Mouse (Mus musculus) heart, postnatal 25 days (tissue): Measurements from ENCODE around the gene Sec24c. TPM values are rescaled to one million over a fixed set of nuclear protein-coding genes. Genes with fewer than 3 reads are reported as not detected.

Experiments used
- DNase-seq: peaks from one replicate; pipeline ENCODE4 v3.0.0; 2022; ENCODE audit warnings: low spot score
- intact Hi-C: fragments of 180-260 bp; cut with DNase I; formaldehyde crosslinking; loops from one replicate; pipeline ENCODE4 v1.15.1; 2025
- total RNA-seq, 2 experiments: library from RNA; stranded (reverse); gene quantifications; 2 replicates each; pipeline ENCODE4 v1.2.3; 2021

Sec24c gene
- total RNA-seq, 2 experiments from 2014 or later = 96.8 to 107 TPM

DNA sequence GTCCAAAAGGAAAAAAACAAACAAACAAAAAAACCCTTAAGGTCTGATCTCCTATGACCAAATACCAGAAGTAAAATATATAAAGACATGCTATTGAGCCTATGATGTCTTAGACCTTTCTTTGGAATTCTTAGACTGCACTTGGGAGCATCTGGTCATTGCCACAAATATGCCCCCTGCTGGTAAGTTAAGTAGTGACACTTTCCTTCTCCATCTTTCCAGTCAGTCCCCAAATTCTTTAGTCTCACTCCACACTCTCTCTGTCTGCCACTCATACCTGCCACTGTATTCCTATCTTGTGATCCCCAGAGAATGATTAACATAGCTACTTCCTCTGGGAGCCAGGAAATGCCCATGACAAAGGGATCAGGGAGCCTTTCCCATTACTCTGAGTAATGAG, 15.8 kb upstream of the Sec24c start:
- DNase-seq = no peak

DNA sequence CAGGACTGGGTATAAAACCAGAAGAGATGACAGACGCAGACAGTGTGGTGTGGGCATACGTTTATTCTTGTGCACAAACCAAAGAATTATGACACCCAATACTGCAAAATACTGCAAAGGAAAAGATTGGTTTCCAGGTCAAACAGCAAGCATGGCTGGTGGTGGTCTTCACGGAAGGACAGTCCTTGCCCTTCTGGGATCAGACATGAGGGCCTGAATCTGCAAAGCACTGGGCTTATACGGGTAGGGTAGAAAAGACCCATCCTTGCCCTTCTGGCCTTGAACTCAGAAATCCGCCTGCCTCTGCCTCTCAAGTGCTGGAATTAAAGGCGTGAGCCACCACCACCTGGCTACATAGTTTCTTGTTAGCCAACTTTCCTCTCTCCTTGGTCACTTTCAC, 15.2 kb upstream of the Sec24c start:
- intact Hi-C loops = loop anchor here (1.0 kb wide), 1 partner anchor 83 kb away; no protein-coding TSS in a partner anchor
- no peak for DNase-seq

More for the DNA sequence above, 15.8 kb upstream of the Sec24c start:
- intact Hi-C loops = loop anchor here (1.0 kb wide), 1 partner anchor 82 kb away; no protein-coding TSS in a partner anchor

DNA sequence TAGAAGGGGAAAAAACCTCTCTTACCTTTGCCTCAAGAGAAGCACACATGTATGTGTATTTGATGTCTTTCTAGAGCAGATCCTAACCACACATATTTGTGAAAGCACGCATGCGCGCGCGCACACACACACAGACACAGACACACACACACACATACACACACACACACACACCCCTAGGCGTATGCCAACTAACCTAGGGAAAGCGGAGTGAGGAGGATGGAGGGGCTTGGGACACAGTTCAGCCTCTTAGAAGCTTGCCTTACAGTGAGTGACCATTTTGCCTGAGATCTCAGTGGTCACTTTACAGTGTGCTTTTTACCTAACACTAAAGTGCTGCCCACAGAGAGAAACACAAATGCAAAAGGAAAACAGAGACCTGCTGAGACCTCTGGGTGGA, 14.4 kb upstream of the Sec24c start:
- no peak for DNase-seq
- intact Hi-C loops = loop anchor here (2.0 to 10.0 kb wide), 3 partner anchors 19 to 265 kb away; partner anchors contain the start of genes Mrps16 and Usp54

DNA sequence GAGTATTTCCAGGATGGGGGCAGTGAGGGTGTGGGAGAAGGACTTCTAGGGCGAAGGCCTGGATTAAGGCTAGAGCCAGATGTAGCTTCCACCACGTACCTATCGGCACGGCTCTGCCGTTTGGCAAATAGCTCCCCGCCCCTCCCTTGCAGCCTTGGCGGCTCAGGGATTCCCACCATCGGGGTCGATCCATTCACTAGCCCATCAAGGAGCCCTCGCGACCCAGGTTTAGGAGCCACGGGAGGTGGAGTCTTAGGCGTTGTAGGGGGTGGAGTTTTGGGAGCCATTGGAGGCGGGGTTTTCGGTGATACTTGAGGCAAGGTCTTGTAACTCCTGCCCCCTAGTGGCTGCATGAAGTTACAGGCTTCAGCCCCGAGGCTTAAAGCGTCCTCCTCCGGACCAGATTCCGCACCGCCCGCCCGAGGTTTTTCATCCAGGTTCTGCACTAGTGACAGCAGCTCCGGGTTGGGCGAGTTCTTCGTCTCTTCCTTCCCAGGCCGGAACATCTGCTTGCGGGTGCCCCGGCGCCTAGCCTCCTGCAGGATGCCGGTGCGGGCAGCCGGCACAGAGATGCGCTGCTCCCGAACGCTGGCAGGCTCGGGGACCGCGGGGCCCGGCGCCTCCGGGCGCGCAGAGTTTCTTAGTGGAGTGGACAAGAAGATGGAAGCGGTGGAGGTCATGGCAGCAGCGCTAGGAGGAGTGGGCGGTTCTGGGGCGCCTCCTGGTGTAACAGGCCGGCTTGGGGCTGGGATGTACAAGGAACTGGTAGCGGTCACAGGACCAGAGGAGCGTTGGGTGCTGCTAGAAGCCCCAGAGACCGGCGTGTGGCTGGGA, 13.1 kb upstream of the Sec24c start:
- intact Hi-C loops = loop anchor here (2.0 to 10.0 kb wide), 3 partner anchors 20 to 266 kb away; partner anchors contain the start of genes Mrps16 and Usp54
- peak; percentile 89 for DNase-seq

DNA sequence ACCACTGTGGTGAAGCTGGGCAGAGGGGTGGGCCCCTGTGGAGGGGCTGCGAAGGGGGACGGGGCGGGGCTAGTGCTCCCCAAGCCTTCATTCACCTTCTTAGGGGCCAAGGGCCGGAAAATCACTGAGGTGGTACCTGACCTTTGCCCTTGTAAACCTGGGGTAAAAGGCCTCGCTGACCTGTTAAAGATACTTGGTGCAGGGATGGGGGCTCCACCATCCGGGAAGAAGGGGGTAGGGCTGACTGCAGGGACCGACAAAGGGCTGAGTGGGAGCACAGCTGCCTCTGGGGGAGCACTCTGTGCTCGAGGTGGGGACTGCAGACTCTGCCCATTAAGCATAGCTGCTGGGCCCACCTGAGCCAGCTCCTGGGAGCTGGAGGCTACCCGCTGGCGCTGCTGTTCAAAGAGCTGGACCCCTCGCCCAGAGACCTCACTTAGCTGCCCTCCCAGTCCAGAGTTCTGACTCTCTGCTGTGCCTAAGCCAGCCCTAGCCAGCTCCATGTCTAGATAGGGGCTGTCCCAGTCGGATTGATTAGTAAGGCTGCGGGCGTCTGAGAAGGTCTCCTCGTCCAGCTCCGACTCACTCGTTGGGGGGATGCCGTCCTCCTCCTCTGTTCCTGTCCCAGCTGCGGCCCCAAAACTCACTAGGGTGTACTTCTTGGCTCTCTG, 12.3 kb upstream of the Sec24c start:
- no peak for DNase-seq
- intact Hi-C loops = loop anchor here (2.0 to 10.0 kb wide), 3 partner anchors 21 to 267 kb away; partner anchors contain the start of genes Mrps16 and Usp54

DNA sequence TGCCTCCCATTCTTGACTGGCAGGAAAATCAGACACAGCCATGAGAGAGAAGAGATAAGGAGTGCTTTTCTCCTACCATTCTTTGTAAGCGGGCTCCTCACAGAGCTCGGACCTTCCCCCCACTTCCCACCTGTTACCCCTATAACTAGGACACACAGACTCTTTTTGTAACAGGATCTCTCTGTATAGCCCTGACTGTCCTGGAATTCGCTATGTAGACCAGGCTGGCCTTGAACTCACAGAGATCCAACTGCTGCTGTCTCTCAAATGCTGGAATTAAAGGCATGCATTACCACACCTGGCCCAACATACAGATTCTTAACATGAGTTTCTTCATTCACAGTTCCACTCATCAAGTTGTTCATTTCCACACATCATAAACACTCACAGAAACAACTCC, 11.4 kb upstream of the Sec24c start:
- intact Hi-C loops = loop anchor here (5.0 to 10.0 kb wide), 2 partner anchors 185 to 268 kb away; partner anchors contain the start of gene Mrps16
- no peak for DNase-seq

DNA sequence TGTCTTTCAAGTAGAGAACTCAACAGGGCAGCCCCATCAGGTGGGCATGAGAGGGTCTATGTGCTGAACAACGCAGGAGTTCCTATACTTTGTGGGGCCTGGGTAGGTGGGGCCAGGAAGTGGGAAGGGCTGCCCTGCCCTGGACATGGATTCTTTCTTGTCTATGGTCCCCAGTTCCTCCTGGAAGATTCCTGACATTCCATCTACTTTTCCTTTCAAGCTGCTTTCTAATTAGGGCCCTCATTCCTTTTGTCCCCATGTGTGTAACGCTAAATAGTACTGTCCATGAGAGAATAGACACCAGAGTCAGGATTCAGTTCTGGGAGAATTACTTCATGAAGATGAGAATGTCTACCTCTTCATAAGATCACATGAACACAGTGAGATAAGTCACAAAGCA, 10.5 kb upstream of the Sec24c start:
- no peak for DNase-seq
- intact Hi-C loops = loop anchor here (5.0 to 10.0 kb wide), 2 partner anchors 186 to 269 kb away; partner anchors contain the start of gene Mrps16

DNA sequence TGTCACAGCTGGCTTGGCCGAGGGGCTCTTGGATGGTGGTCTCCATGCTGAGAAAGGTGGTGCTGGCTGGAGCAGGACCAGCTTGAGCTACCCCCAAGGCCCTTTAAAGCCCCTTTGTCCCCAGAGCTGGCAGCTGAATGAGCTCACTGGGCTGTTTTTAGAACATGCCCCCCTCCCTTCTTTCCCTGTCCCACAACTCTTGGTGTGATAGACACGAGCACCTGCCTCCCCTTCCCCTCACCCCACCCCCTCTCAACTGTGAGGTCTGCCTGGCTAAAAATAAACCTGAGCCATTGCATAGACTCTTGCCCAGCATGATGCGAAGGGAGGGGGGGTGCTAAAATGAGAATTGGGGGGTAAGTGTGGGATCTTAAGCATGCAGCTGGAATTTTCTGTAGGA, 9.7 kb upstream of the Sec24c start:
- DNase-seq = no peak
- intact Hi-C loops = loop anchor here (5.0 to 10.0 kb wide), 2 partner anchors 187 to 270 kb away; partner anchors contain the start of gene Mrps16

DNA sequence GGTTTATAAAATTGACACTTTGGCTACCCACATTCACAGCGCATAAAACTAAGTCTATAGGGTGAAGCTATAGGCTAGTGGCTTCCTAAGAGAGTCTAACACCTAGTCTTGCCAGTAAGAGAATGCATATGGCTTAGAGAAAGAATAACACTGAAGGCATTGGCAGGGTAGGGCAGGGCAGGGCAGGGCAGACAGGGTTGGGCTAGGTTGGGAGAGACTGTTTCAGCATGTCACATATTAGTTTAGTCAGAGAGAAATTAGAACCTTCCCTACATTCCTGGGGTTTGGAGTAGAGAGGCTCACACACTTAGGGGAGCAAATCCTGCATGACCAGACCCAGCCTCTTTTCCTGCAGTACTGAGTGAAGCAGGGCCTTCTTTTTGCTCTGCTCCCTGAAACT, 6.6 kb upstream of the Sec24c start:
- intact Hi-C loops = loop anchor here (10.0 kb wide), 1 partner anchor 273 kb away; the partner anchor contains the start of gene Mrps16
- DNase-seq = no peak

DNA sequence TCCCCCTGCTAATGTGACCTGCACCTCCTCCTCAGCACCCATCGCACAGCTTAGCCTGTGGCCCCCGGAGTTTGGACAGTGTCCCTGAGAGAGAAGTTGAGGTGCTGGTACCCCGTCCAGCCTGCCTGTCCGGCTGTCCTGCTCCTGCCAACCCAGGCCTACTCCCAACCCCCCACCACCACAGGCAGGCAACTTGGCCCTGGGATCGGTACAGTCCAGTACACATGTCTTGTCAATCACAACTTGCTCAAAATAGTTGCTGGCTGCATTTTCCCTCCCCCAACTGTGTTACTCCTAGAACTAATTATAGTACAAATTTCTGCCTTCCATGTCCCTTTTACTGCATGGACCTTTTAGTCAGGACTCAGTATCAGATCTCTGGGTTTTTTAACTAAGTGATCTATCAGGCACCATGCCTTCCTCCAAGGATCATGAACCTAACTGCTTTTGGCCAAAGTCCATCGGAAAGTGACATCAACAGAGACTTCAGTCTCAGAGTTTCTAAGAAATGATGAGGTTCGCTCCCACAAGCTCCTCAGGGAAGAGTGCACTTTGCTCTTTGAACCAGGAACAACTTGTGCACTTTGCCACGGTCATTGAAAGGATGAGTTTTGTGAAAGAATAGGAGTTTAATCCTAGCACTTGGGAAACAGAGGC, 5.8 kb upstream of the Sec24c start, which contains the start of gene Synpo2l:
Gene Synpo2l (minus strand): TSS at position 201 of the 657 bp plus-strand sequence.
- intact Hi-C loops = loop anchor here (10.0 kb wide), 1 partner anchor 273 kb away; the partner anchor contains the start of gene Mrps16

DNA sequence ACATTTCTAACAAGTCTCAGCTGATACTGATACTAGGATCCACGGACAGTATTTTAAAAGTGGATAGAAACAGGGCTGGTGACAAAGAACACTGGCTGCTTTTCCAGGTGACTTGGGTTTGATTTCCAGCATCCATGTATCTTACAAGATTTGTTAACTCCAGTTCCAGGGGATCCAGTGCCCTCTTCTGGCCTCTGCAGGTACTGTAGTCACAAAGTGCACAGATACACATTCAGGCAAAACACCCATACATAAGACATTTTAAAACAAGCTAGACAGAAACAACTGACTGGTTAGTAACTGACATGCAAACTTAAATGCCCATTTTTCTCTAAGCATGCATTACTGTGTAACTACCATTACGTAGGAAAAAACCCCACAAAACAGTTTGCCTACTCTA, 1.1 kb upstream of the Sec24c start:
- intact Hi-C loops = no loop called here
- DNase-seq = no peak

More for the DNA sequence above, 5.8 kb upstream of the Sec24c start, which contains the start of gene Synpo2l:
- DNase-seq = peak; percentile 29

DNA sequence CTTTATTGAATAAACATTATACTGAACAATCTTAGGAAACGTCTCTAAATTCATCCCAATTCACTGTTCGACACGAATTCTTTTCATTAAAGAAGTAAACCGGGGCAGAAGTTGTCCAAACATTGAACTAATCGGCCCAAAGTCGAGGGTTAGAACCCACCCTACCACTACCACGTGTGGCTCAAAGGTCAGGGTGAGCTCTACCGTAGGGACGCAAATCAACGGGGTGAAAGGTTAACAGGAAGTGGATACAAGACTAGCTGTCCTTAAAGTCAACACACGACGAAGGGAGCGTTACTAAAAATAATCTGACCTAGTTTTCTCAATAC, 409 bp upstream of the Sec24c start:
- DNase-seq = no peak
- intact Hi-C loops = loop anchor here (2.0 kb wide), 1 partner anchor 19 kb away; no protein-coding TSS in a partner anchor

DNA sequence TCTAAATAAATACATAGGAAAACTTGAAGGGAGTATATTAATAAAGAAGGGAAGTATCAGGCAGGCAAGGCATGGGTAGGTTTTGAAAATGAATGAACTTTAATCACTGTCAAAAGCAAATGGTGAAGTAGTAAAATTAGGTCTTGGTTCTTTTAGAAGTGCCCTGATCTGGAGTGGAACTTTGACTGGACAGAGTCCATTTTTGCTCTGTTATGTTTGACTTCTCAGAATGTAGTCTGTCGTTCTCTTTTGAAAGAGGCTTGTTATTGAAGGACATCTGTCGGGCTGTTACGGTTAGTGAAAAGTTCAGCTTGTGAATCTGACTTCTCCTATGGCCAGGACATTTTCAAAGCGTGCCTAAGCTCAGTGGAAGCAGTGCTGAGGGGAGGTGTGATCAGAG, 3.8 kb downstream of the Sec24c start:
- DNase-seq = no peak
- intact Hi-C loops = no loop called here

DNA sequence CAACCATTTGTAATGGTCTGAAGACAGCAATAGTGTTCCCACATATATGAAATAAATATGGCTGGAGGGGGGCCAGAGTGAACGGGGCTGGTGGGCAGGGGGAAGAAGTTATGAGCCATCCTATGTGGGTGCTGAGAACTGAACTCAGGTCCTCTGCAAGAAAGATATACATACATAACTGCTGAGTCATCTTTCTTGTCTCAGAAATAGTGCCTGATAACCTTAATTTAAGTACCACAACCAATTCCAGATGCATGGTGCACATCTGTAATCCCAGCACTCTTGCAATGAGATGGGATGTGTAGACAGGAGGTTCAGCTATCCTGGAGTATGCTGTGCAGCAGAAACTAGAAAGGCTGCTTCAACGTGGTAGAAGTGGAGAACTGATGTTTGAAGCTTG, 7.6 kb downstream of the Sec24c start:
- no peak for DNase-seq
- intact Hi-C loops = no loop called here

DNA sequence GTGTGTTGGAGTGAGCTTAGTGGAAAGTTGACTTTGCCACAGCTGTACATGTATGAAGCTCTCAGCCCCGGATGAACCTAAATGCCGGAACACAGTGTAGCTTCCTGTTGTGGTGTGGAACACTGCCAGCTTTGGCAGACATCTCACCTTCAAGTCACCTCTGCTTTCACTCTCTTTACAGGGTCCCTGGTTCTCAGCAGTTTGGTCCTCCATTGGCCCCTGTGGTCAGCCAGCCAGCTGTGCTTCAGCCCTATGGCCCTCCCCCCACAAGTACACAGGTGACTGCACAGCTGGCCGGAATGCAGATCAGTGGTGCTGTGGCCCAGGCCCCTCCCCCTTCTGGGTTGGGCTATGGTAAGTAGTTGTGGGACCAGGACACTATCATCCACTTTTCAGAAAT, 8.4 kb downstream of the Sec24c start:
- intact Hi-C loops = no loop called here
- DNase-seq = no peak

DNA sequence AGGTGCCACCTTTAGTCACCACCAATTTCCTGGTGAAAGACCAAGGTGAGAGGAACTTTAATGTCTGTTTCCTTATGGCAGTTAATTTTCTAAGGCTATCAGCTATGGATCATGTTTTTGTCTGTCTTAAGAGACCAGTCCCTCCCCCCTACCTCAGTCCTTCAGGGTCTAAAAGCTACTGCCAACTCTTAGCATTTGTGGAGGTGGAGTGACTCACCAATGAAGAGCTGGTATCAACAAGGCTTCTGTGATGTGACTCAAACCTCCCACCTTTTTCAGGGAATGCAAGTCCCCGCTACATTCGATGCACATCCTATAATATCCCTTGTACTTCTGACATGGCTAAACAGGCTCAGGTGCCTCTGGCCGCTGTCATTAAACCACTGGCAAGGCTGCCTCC, 12.5 kb downstream of the Sec24c start:
- no peak for DNase-seq
- intact Hi-C loops = no loop called here

DNA sequence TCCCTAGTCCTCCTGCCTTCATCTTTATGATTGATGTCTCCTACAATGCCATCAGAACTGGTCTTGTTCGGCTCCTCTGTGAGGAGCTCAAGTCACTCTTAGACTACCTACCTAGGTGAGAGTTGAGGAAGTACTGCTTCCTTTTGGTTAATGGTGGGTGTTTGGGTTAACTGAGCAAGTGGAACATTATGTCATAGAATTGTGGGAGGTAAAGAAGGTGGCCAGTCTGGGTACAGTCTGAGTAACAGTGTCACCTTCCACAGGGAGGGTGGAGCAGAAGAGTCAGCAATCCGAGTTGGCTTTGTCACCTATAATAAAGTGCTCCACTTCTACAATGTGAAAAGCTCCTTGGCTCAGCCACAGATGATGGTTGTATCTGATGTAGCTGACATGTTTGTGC, 14.9 kb downstream of the Sec24c start:
- no peak for DNase-seq
- intact Hi-C loops = no loop called here

DNA sequence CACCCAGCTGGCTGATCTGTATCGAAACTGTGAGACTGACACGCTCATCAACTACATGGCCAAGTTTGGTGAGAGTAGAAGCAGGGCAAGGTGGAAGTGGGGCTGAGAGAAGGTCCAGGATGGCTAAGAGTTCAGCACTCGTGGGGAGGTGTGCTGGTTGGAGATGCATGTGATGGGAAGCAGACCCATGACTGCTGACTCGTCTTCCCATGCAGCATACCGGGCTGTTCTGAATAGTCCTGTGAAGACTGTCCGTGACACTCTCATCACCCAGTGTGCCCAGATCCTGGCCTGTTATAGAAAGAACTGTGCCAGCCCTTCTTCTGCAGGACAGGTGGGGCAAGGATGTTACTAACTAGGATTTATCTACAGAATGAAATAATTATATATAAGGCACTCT, 17.7 kb downstream of the Sec24c start:
- DNase-seq = no peak
- intact Hi-C loops = loop anchor here (2.0 kb wide), 1 partner anchor 17 kb away; the partner anchor contains the start of gene Sec24c

DNA sequence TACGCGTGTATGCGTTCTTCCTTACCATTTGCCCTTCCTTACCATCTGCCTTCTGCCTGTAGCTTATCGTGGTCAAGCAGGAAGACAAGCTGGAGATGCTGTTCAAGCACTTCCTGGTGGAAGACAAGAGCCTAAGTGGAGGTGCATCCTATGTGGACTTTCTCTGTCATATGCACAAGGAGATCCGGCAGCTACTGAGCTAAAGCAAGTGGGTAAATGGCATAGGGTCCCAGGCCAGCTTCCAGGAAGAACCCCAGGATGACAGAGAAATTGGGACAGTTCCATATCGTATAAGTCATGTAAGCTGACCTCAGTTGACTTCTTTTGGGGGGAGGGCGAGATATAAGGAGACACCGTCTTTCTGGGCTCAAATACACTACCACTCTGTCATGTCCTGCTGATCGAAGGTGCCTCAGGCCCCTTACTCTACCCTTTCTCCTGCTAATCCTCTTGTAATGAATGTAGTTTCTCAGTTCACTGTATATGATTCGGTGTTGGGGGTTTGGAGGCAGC, 19.5 kb downstream of the Sec24c start:
- DNase-seq = no peak
- intact Hi-C loops = loop anchor here (2.0 kb wide), 1 partner anchor 19 kb away; the partner anchor contains the start of gene Sec24c
